Mouse (Mus musculus) C2C12 (cell line): Measurements from ENCODE around the gene Dgkg. TPM values are rescaled to one million over a fixed set of nuclear protein-coding genes. Genes with fewer than 3 reads are reported as not detected.

Experiments used
- H3K27me3 ChIP-seq: one replicate; pipeline ENCODE4 v1.6.1; 2011; ENCODE audit not compliant: control insufficient read depth, insufficient read depth, insufficient read length
- H3K36me3 ChIP-seq: one replicate; pipeline ENCODE4 v1.6.1; 2011; ENCODE audit not compliant: control insufficient read depth, insufficient read depth
- H3K4me3 ChIP-seq: one replicate; pipeline ENCODE4 v1.5.1; 2011; ENCODE audit warnings: mild to moderate bottlenecking, control low read depth; ENCODE audit not compliant: poor library complexity, insufficient read depth, severe bottlenecking
- H3K79me2 ChIP-seq: one replicate; pipeline ENCODE4 v1.6.1; 2011; ENCODE audit not compliant: control insufficient read depth, insufficient read depth
- H3K79me3 ChIP-seq: one replicate; pipeline ENCODE4 v1.6.1; 2011; ENCODE audit warnings: low read depth, control low read depth
- H3ac ChIP-seq: one replicate; pipeline ENCODE3; 2011; ENCODE audit warnings: low read depth; ENCODE audit not compliant: control insufficient read depth, insufficient read length
- CEBPB ChIP-seq: IDR thresholded peaks from one replicate; pipeline ENCODE4 v1.6.1; 2011; ENCODE audit warnings: low read depth, mild to moderate bottlenecking, control low read depth, moderate library complexity
- CTCF ChIP-seq: IDR thresholded peaks from one replicate; pipeline ENCODE4 v1.5.1; 2011; ENCODE audit not compliant: control insufficient read depth, insufficient read depth, insufficient read length
- FOSL1 ChIP-seq: IDR thresholded peaks from one replicate; pipeline ENCODE4 v1.8.0; 2011; ENCODE audit warnings: mild to moderate bottlenecking, low read length; ENCODE audit not compliant: poor library complexity, insufficient read depth, severe bottlenecking
- MAX ChIP-seq: IDR thresholded peaks from one replicate; pipeline ENCODE4 v1.6.1; 2011; ENCODE audit warnings: mild to moderate bottlenecking, control low read depth
- MYOD1 ChIP-seq: IDR thresholded peaks from one replicate; pipeline ENCODE4 v1.6.1; 2011; ENCODE audit warnings: low read depth; ENCODE audit not compliant: control insufficient read depth, insufficient read length
- MYOG ChIP-seq: IDR thresholded peaks from one replicate; pipeline ENCODE4 v1.6.1; 2011; ENCODE audit not compliant: control insufficient read depth, insufficient read length; ENCODE audit errors: extremely low read depth
- USF1 ChIP-seq: IDR thresholded peaks from one replicate; pipeline ENCODE4 v1.6.1; 2011; ENCODE audit warnings: low read depth, mild to moderate bottlenecking, control low read depth, moderate library complexity
- polyA plus RNA-seq: library from polyadenylated mRNA; unstranded; fragments of >200 nt; fragmentation: generic; extraction: Trizol; gene quantifications from one replicate; pipeline ENCODE4 v1.2.1, GENCODE M21; 2012; ENCODE audit warnings: missing spikeins

The Dgkg gene
- polyA plus RNA-seq, 1 experiment, result 0.01 TPM

- TF ChIP-seq CEBPB (no peak), MAX (no peak), MYOD1 (no peak), USF1 (no peak)
- Histone ChIP-seq H3K36me3 (no peaks in the 10 kb centered on the region), H3ac (no peak overlapping the region), H3K79me3 (no peaks in the 10 kb centered on the region), H3K4me3 (no peak overlapping the region), H3K27me3 (no peaks in the 10 kb centered on the region), H3K79me2 (no peaks in the 10 kb centered on the region)
Observed at GRCm38 (mm10) chr16:22615805-22616204, 41.2 kb downstream of the Dgkg start.

GRCm38 (mm10) chr16:22613186-22614073 lies 43.6 kb downstream of the Dgkg start:
- Histone ChIP-seq H3K27me3 (peaks cover 5% of the 10 kb centered on the region), H3K79me3 (no peaks in the 10 kb centered on the region), H3K36me3 (no peaks in the 10 kb centered on the region), H3K79me2 (no peaks in the 10 kb centered on the region), H3ac (no peak overlapping the region), H3K4me3 (no peak overlapping the region)
- no peak for TF ChIP-seq MYOD1
- no peak for TF ChIP-seq MAX
- no peak for TF ChIP-seq CTCF
- TF ChIP-seq MYOG, result no peak
- no peak for TF ChIP-seq USF1

GRCm38 (mm10) chr16:22608046-22608445 lies 49.0 kb downstream of the Dgkg start:
- peaks cover 12% of the 10 kb centered on the region for H3K27me3 ChIP-seq
- H3K79me2 ChIP-seq, result no peaks in the 10 kb centered on the region
- H3K36me3 ChIP-seq, result no peaks in the 10 kb centered on the region
- H3K79me3 ChIP-seq, result no peaks in the 10 kb centered on the region
- no peak overlapping the region for H3K4me3 ChIP-seq
- TF ChIP-seq MYOD1 (no peak), MAX (no peak), CTCF (no peak), USF1 (no peak), CEBPB (no peak), MYOG (no peak), FOSL1 (no peak)
- H3ac ChIP-seq, result no peak overlapping the region

GRCm38 (mm10) chr16:22606989-22607388 lies 50.0 kb downstream of the Dgkg start:
- H3K4me3 ChIP-seq, result no peak overlapping the region
- H3K79me3 ChIP-seq, result no peaks in the 10 kb centered on the region
- H3K79me2 ChIP-seq, result no peaks in the 10 kb centered on the region
- H3ac ChIP-seq, result no peak overlapping the region
- TF ChIP-seq MAX (no peak), MYOD1 (no peak), FOSL1 (no peak), CEBPB (no peak), CTCF (no peak), USF1 (no peak), MYOG (no peak)
- H3K27me3 ChIP-seq, result peaks cover 12% of the 10 kb centered on the region
- no peaks in the 10 kb centered on the region for H3K36me3 ChIP-seq

- no peak overlapping the region for H3ac ChIP-seq
- peaks cover 3% of the 10 kb centered on the region for H3K27me3 ChIP-seq
- H3K4me3 ChIP-seq, result no peak overlapping the region
- H3K36me3 ChIP-seq, result no peaks in the 10 kb centered on the region
- no peaks in the 10 kb centered on the region for H3K79me3 ChIP-seq
- TF ChIP-seq MAX, result no peak
- TF ChIP-seq FOSL1, result no peak
- no peaks in the 10 kb centered on the region for H3K79me2 ChIP-seq
Observed at GRCm38 (mm10) chr16:22602399-22602798, 54.6 kb downstream of the Dgkg start.

- TF ChIP-seq CEBPB (no peak), USF1 (no peak), MYOG (no peak), FOSL1 (no peak), MYOD1 (no peak), MAX (no peak)
- Histone ChIP-seq H3K79me3 (no peaks in the 10 kb centered on the region), H3ac (no peak overlapping the region)
Observed at GRCm38 (mm10) chr16:22601756-22602155, 55.3 kb downstream of the Dgkg start.

More at GRCm38 (mm10) chr16:22601756-22602155, 55.3 kb downstream of the Dgkg start:
- no peaks in the 10 kb centered on the region for H3K36me3 ChIP-seq
- no peaks in the 10 kb centered on the region for H3K79me2 ChIP-seq
- no peak overlapping the region for H3K4me3 ChIP-seq
- H3K27me3 ChIP-seq, result peaks cover 3% of the 10 kb centered on the region
